Mouse (Mus musculus): ENCODE results near the gene Babam2. TPM values are rescaled to one million over a fixed set of nuclear protein-coding genes. Genes with fewer than 3 reads are reported as not detected.

Gene Babam2
- total and polyA plus RNA-seq, 2 experiments from 2014 or later = 39.1 to 51.3 TPM

- Histone ChIP-seq H3K27me3 (ENCODE audit: control insufficient read depth, insufficient read depth, low read length) (no peaks in the 10 kb centered on the region), H3K9ac (replicated peaks; ENCODE audit: low read depth, low read length) (no peak overlapping the region), H3K36me3 (replicated peaks; ENCODE audit: control insufficient read depth, insufficient read depth, low read length) (no peaks in the 10 kb centered on the region), H3K4me3 (ENCODE audit: low read depth, low read length) (no peak overlapping the region), H3K9me3 (replicated peaks; ENCODE audit: control insufficient read depth, low read length) (no peaks in the 10 kb centered on the region), H3K4me1 (ENCODE audit: control insufficient read depth, insufficient read depth) (no peaks in the 10 kb centered on the region), H3K4me2 (ENCODE audit: low read depth, low read length) (no peak overlapping the region), H3K27ac (ENCODE audit: low read depth) (no peak overlapping the region)
- WGBS = 79% methylated on average over 2 of the region's 2 CpGs
- DNase-seq (ENCODE audit: low spot score) (no peak), ATAC-seq (ENCODE audit: insufficient read depth, low read depth) (no peak)
- TF ChIP-seq EP300 (IDR thresholded peaks at IDR 0.05; ENCODE audit: low read depth) (no peak), CTCF (IDR thresholded peaks at IDR 0.05; ENCODE audit: low read depth) (no peak)
Measured at GRCm38 (mm10) chr5:31985021-31985420, 287.5 kb downstream of the Babam2 start.

GRCm38 (mm10) chr5:31987541-31988307, 290.2 kb downstream of the Babam2 start:
- DNase-seq (ENCODE audit: low spot score) = no peak
- H3K4me3 ChIP-seq (ENCODE audit: low read depth, low read length) = no peak overlapping the region
- no peaks in the 10 kb centered on the region for H3K36me3 ChIP-seq (replicated peaks; ENCODE audit: control insufficient read depth, insufficient read depth, low read length)
- ATAC-seq (ENCODE audit: insufficient read depth, low read depth) = no peak
- no peaks in the 10 kb centered on the region for H3K4me1 ChIP-seq (ENCODE audit: control insufficient read depth, insufficient read depth)
- 89% methylated on average over 11 of the region's 11 CpGs for WGBS
- H3K4me2 ChIP-seq (ENCODE audit: low read depth, low read length) = no peak overlapping the region
- H3K9ac ChIP-seq (replicated peaks; ENCODE audit: low read depth, low read length) = no peak overlapping the region
- TF ChIP-seq EP300 (IDR thresholded peaks at IDR 0.05; ENCODE audit: low read depth) (no peak), CTCF (IDR thresholded peaks at IDR 0.05; ENCODE audit: low read depth) (no peak)
- no peaks in the 10 kb centered on the region for H3K9me3 ChIP-seq (replicated peaks; ENCODE audit: control insufficient read depth, low read length)
- H3K27ac ChIP-seq (ENCODE audit: low read depth) = no peak overlapping the region
- H3K27me3 ChIP-seq (ENCODE audit: control insufficient read depth, insufficient read depth, low read length) = no peaks in the 10 kb centered on the region

- Histone ChIP-seq H3K27me3 (ENCODE audit: control insufficient read depth, insufficient read depth, low read length) (no peaks in the 10 kb centered on the region), H3K27ac (ENCODE audit: low read depth) (no peak overlapping the region), H3K4me1 (ENCODE audit: control insufficient read depth, insufficient read depth) (no peaks in the 10 kb centered on the region), H3K36me3 (replicated peaks; ENCODE audit: control insufficient read depth, insufficient read depth, low read length) (no peaks in the 10 kb centered on the region), H3K4me2 (ENCODE audit: low read depth, low read length) (no peak overlapping the region), H3K9me3 (replicated peaks; ENCODE audit: control insufficient read depth, low read length) (no peaks in the 10 kb centered on the region), H3K9ac (replicated peaks; ENCODE audit: low read depth, low read length) (no peak overlapping the region), H3K4me3 (ENCODE audit: low read depth, low read length) (no peak overlapping the region)
- DNase-seq (ENCODE audit: low spot score) (no peak), ATAC-seq (ENCODE audit: insufficient read depth, low read depth) (no peak)
- TF ChIP-seq EP300 (IDR thresholded peaks at IDR 0.05; ENCODE audit: low read depth) (no peak), CTCF (IDR thresholded peaks at IDR 0.05; ENCODE audit: low read depth) (no peak)
- WGBS = 63% methylated on average over 4 of the region's 4 CpGs
Measured at GRCm38 (mm10) chr5:31997189-31997954, 299.9 kb downstream of the Babam2 start.

- Histone ChIP-seq H3K27me3 (ENCODE audit: control insufficient read depth, insufficient read depth, low read length) (no peaks in the 10 kb centered on the region), H3K4me2 (ENCODE audit: low read depth, low read length) (no peak overlapping the region), H3K4me3 (ENCODE audit: low read depth, low read length) (no peak overlapping the region), H3K9ac (replicated peaks; ENCODE audit: low read depth, low read length) (no peak overlapping the region), H3K4me1 (ENCODE audit: control insufficient read depth, insufficient read depth) (no peaks in the 10 kb centered on the region), H3K27ac (ENCODE audit: low read depth) (no peak overlapping the region), H3K9me3 (replicated peaks; ENCODE audit: control insufficient read depth, low read length) (no peaks in the 10 kb centered on the region), H3K36me3 (replicated peaks; ENCODE audit: control insufficient read depth, insufficient read depth, low read length) (no peaks in the 10 kb centered on the region)
- 76% methylated on average over 2 of the region's 2 CpGs for WGBS
- TF ChIP-seq EP300 (IDR thresholded peaks at IDR 0.05; ENCODE audit: low read depth) = no peak
- TF ChIP-seq CTCF (IDR thresholded peaks at IDR 0.05; ENCODE audit: low read depth) = no peak
- no peak for DNase-seq (ENCODE audit: low spot score)
- no peak for ATAC-seq (ENCODE audit: insufficient read depth, low read depth)
Measured at GRCm38 (mm10) chr5:31998806-31999205, 301.3 kb downstream of the Babam2 start.

- Histone ChIP-seq H3K4me3 (ENCODE audit: low read depth, low read length) (no peak overlapping the region), H3K9ac (replicated peaks; ENCODE audit: low read depth, low read length) (no peak overlapping the region), H3K4me1 (ENCODE audit: control insufficient read depth, insufficient read depth) (no peaks in the 10 kb centered on the region), H3K27me3 (ENCODE audit: control insufficient read depth, insufficient read depth, low read length) (no peaks in the 10 kb centered on the region), H3K4me2 (ENCODE audit: low read depth, low read length) (no peak overlapping the region), H3K36me3 (replicated peaks; ENCODE audit: control insufficient read depth, insufficient read depth, low read length) (no peaks in the 10 kb centered on the region), H3K27ac (ENCODE audit: low read depth) (no peak overlapping the region), H3K9me3 (replicated peaks; ENCODE audit: control insufficient read depth, low read length) (no peaks in the 10 kb centered on the region)
- TF ChIP-seq EP300 (IDR thresholded peaks at IDR 0.05; ENCODE audit: low read depth) (no peak), CTCF (IDR thresholded peaks at IDR 0.05; ENCODE audit: low read depth) (no peak)
- no peak for ATAC-seq (ENCODE audit: insufficient read depth, low read depth)
- 77% methylated on average over 3 of the region's 3 CpGs for WGBS
- no peak for DNase-seq (ENCODE audit: low spot score)
Measured at GRCm38 (mm10) chr5:32000076-32000475, 302.6 kb downstream of the Babam2 start.
